Comparison of ENCODE assay signal across 20 mouse cellular contexts in genomic region chr3:144252109-144252508, GRCm38 (mm10). TPM values are rescaled to one million over a fixed set of nuclear protein-coding genes. Genes with fewer than 3 reads are reported as not detected.
DNase-seq lines count a peak whose midpoint lies in the region; ATAC-seq and TF ChIP-seq lines count a peak whose summit lies in the region.
"Had no signal": no experiment of that assay in that cellular context is flagged by ENCODE, and none has a peak within 500 bp of the region (broad histone marks: within the 10 kb centered on the region; RNA-seq: fewer than 3 reads in every experiment).

No protein-coding gene starts in this region.

- H3K4me2 ChIP-seq in heart, embryonic 16.5 days (ENCODE audit: low read depth, low read length), result no peak overlapping the region
- no peak overlapping the region for H3K4me2 ChIP-seq in heart, embryonic 11.5 days
- no peak overlapping the region for H3K4me2 ChIP-seq in CH12.LX (ENCODE audit: insufficient read depth, low read depth, poor library complexity, severe bottlenecking)
- H3K4me2 ChIP-seq in forebrain, embryonic 16.5 days (ENCODE audit: low read length), result no peak overlapping the region

- H3K4me3 ChIP-seq in heart, embryonic 16.5 days (ENCODE audit: low read length), result no peak overlapping the region
- no peak overlapping the region for H3K4me3 ChIP-seq in heart, embryonic 11.5 days (ENCODE audit: low read depth, low read length)
- H3K4me3 ChIP-seq in thymus, adult 2 months (ENCODE audit: control insufficient read depth, insufficient read depth, low read length), result no peak overlapping the region
- H3K4me3 ChIP-seq in CH12.LX (replicated peaks in 1 of 3; ENCODE audit: low read depth in 2 of 3, low read length in 2 of 3, poor library complexity in 1 of 3), result no peak overlapping the region
- no peak overlapping the region for H3K4me3 ChIP-seq in forebrain, embryonic 16.5 days (replicated peaks; ENCODE audit: low read length)

- no peaks in the 10 kb centered on the region for H3K36me3 ChIP-seq in heart, embryonic 16.5 days (ENCODE audit: control insufficient read depth, insufficient read depth)
- H3K36me3 ChIP-seq in heart, embryonic 11.5 days (ENCODE audit: control insufficient read depth, insufficient read depth, low read length), result no peaks in the 10 kb centered on the region
- H3K36me3 ChIP-seq in thymus, adult 2 months (ENCODE audit: control insufficient read depth, insufficient read depth, low read length), result no peaks in the 10 kb centered on the region
- H3K36me3 ChIP-seq in CH12.LX (replicated peaks in 1 of 2; ENCODE audit: control insufficient read depth in 1 of 2, insufficient read depth in 1 of 2, low read length in 1 of 2), result no peaks in the 10 kb centered on the region
- H3K36me3 ChIP-seq in forebrain, embryonic 16.5 days (ENCODE audit: control insufficient read depth, insufficient read depth), result no peaks in the 10 kb centered on the region
- H3K36me3 ChIP-seq: G1E had no signal

- DNase-seq in thymus, adult 2 months, result peak; percentile 18
- DNase-seq in thymus, postnatal 36 days, result no peak
- peak; percentile 56 for DNase-seq in thymus, postnatal 0 days (ENCODE audit: low spot score)
- no peak for DNase-seq in thymus, postnatal 14 days
- DNase-seq in CH12.LX (ENCODE audit: extremely low read depth), result no peak
- DNase-seq: adrenal gland, adult 2 months; adrenal gland, adult 8-10 months; adrenal gland, postnatal 10 days; adrenal gland, postnatal 14 days; adrenal gland, postnatal 25 days; adrenal gland, postnatal 36 days; B cell, adult 2 months; cerebellum, adult 11 months; cerebellum, adult 11-12 months; cerebellum, adult 18-20 months had no signal

- in situ Hi-C loops in CH12.LX (cut with MboI; ENCODE audit: low pct_ligation_motif_present, low pct_unique_long_range_greater_than_20kb, low sequenced_read_pairs), result no loop called here

- H3K4me1 ChIP-seq in heart, embryonic 16.5 days (ENCODE audit: control insufficient read depth, insufficient read depth, low read length), result no peaks in the 10 kb centered on the region
- H3K4me1 ChIP-seq in heart, embryonic 11.5 days (ENCODE audit: control insufficient read depth, insufficient read depth, low read length), result no peaks in the 10 kb centered on the region
- peaks cover 20% of the 10 kb centered on the region for H3K4me1 ChIP-seq in thymus, adult 2 months (replicated peaks; ENCODE audit: control insufficient read depth, insufficient read depth, low read length)
- H3K4me1 ChIP-seq in CH12.LX (ENCODE audit: control insufficient read depth in 1 of 2, insufficient read depth in 2 of 2), result peaks cover 2 to 8% of the 10 kb centered on the region in 2 experiments; a peak in 2 of 4 replicates
- H3K4me1 ChIP-seq in forebrain, embryonic 16.5 days (replicated peaks; ENCODE audit: control insufficient read depth, insufficient read depth, low read length), result peaks cover 3% of the 10 kb centered on the region; the same call in 1 of the 2 replicates

- H3K9ac ChIP-seq in heart, embryonic 16.5 days (ENCODE audit: low read length), result no peak overlapping the region
- H3K9ac ChIP-seq in heart, embryonic 11.5 days (ENCODE audit: low read depth, low read length), result no peak overlapping the region
- H3K9ac ChIP-seq in CH12.LX (ENCODE audit: insufficient read depth, low read depth), result no peak overlapping the region
- H3K9ac ChIP-seq in forebrain, embryonic 16.5 days (replicated peaks; ENCODE audit: low read depth, low read length), result no peak overlapping the region

- no peak overlapping the region for H3K27ac ChIP-seq in heart, embryonic 16.5 days (ENCODE audit: low read length)
- no peak overlapping the region for H3K27ac ChIP-seq in heart, embryonic 11.5 days (ENCODE audit: low read depth, low read length)
- no peak overlapping the region for H3K27ac ChIP-seq in thymus, adult 2 months (ENCODE audit: control insufficient read depth, insufficient read depth, low read length)
- no peak overlapping the region for H3K27ac ChIP-seq in CH12.LX (ENCODE audit: insufficient read depth, low read depth)
- H3K27ac ChIP-seq in forebrain, embryonic 16.5 days (ENCODE audit: low read length), result no peak overlapping the region

- no peaks in the 10 kb centered on the region for H3K27me3 ChIP-seq in heart, embryonic 16.5 days (ENCODE audit: control insufficient read depth, insufficient read depth, low read length)
- no peaks in the 10 kb centered on the region for H3K27me3 ChIP-seq in heart, embryonic 11.5 days (ENCODE audit: control insufficient read depth, insufficient read depth, low read length)
- H3K27me3 ChIP-seq in thymus, adult 2 months (ENCODE audit: control insufficient read depth, insufficient read depth, low read length), result no peaks in the 10 kb centered on the region
- H3K27me3 ChIP-seq in CH12.LX (replicated peaks), result no peaks in the 10 kb centered on the region
- H3K27me3 ChIP-seq in forebrain, embryonic 16.5 days (replicated peaks; ENCODE audit: control insufficient read depth, insufficient read depth, low read length), result no peaks in the 10 kb centered on the region
- H3K27me3 ChIP-seq: Patski had no signal

- TF ChIP-seq POLR2A in thymus, adult 2 months (IDR thresholded peaks at IDR 0.05; ENCODE audit: control insufficient read depth, extremely low read depth, insufficient read depth, low read length, poor library complexity), result no peak
- no peak for TF ChIP-seq POLR2A in CH12.LX (IDR thresholded peaks at IDR 0.05; ENCODE audit: low read depth, low read length)

- no peak for TF ChIP-seq RAD21 in CH12.LX (IDR thresholded peaks at IDR 0.05; ENCODE audit: low read depth, low read length)

- TF ChIP-seq CTCF in thymus, adult 2 months (IDR thresholded peaks at IDR 0.05; ENCODE audit: borderline replicate concordance, control insufficient read depth, extremely low read depth, insufficient read depth, low read length, poor library complexity), result no peak
- TF ChIP-seq CTCF in CH12.LX (conservative IDR thresholded peaks at IDR 0.05 in 1 of 2, IDR thresholded peaks at IDR 0.05 in 1 of 2; ENCODE audit: low read depth in 2 of 2, low read length in 2 of 2), result no peak

- H3K79me2 ChIP-seq in CH12.LX (replicated peaks; ENCODE audit: control insufficient read depth, extremely low read depth, insufficient read depth, poor library complexity, severe bottlenecking), result no peaks in the 10 kb centered on the region

- dilution Hi-C loops in CH12.LX (cut with MboI; ENCODE audit: extremely low pct_ligation_motif_present, extremely low pct_unique_long_range_greater_than_20kb, low sequenced_read_pairs), result no loop called here

- no peaks in the 10 kb centered on the region for H3K9me3 ChIP-seq in heart, embryonic 16.5 days (replicated peaks; ENCODE audit: control insufficient read depth, low read length)
- no peaks in the 10 kb centered on the region for H3K9me3 ChIP-seq in heart, embryonic 11.5 days (replicated peaks; ENCODE audit: control insufficient read depth, low read length)
- H3K9me3 ChIP-seq in CH12.LX (replicated peaks; ENCODE audit: low read length), result no peaks in the 10 kb centered on the region
- no peaks in the 10 kb centered on the region for H3K9me3 ChIP-seq in forebrain, embryonic 16.5 days (ENCODE audit: control insufficient read depth, low read length)

- no peak for TF ChIP-seq EP300 in CH12.LX (IDR thresholded peaks at IDR 0.05; ENCODE audit: low read length)

- peak; percentile 32; the same call in 1 of the 2 replicates for ATAC-seq in heart, embryonic 16.5 days (replicated peaks; ENCODE audit: extremely low read depth, insufficient read depth, low FRiP score)
- ATAC-seq in heart, embryonic 11.5 days (replicated peaks; ENCODE audit: insufficient number of reproducible peaks, low FRiP score, low TSS enrichment), result no peak
- ATAC-seq in forebrain, embryonic 16.5 days, result no peak
- ATAC-seq: Patski had no signal

- WGBS in heart, embryonic 16.5 days, result 75% methylated on average over 4 of the region's 4 CpGs
- 77% methylated on average over 4 of the region's 4 CpGs for WGBS in heart, embryonic 11.5 days (ENCODE audit: insufficient replicate concordance)
- 26% methylated on average over 4 of the region's 4 CpGs for WGBS in thymus, adult 2 months
- WGBS in forebrain, embryonic 16.5 days, result 87% methylated on average over 4 of the region's 4 CpGs

TF ChIP-seq in CH12.LX, 34 proteins besides CTCF, POLR2A, EP300 and RAD21:
- no peak for TF ChIP-seq ETS1 (conservative IDR thresholded peaks at IDR 0.05; ENCODE audit: low read depth, low read length)
- no peak for TF ChIP-seq MYC (IDR thresholded peaks at IDR 0.05; ENCODE audit: low read depth, low read length)
- no peak for TF ChIP-seq ZC3H11A (IDR thresholded peaks at IDR 0.05; ENCODE audit: low read depth, low read length)
- no peak for TF ChIP-seq MXI1 (IDR thresholded peaks at IDR 0.05; ENCODE audit: low read depth, low read length)
- peak; percentile 66 for TF ChIP-seq MAX (IDR thresholded peaks at IDR 0.05; ENCODE audit: low read length)
- TF ChIP-seq HCFC1 (IDR thresholded peaks at IDR 0.05; ENCODE audit: low read depth, low read length), result no peak

RNA-seq across cellular contexts. Expression of gene Lmo4, which starts 47.1 kb away (rescaled TPM):
- 45.3 and 46.8 TPM in 2 replicates for polyA plus RNA-seq in heart, embryonic 16.5 days (2015; fragmentation: Nextera tagmentation; extraction: Ambion mirVana)
- polyA plus RNA-seq in heart, embryonic 11.5 days (2014; fragmentation: Nextera tagmentation; extraction: Ambion mirVana), result 53.4 and 54.4 TPM in 2 replicates
- polyA plus RNA-seq in thymus, adult 2 months (2012; rRNA removed), result 99.1 and 106 TPM in 2 replicates
- 39.6 and 43.4 TPM in 2 replicates for polyA plus RNA-seq in thymus, postnatal 0 days (2015; fragmentation: Nextera tagmentation; extraction: Ambion mirVana)
- total RNA-seq in CH12.LX (2012; rRNA removed) (34.5 and 46.3 TPM in 2 replicates), CH12.LX (2014; rRNA removed) (51.1 and 57.6 TPM in 2 replicates)
- polyA plus RNA-seq in CH12.LX (2012; ENCODE audit: insufficient read length, low read depth), result 51.5 and 64.0 TPM in 2 replicates
- 163 and 186 TPM in 2 replicates for polyA plus RNA-seq in forebrain, embryonic 16.5 days (2015; fragmentation: Nextera tagmentation; extraction: Ambion mirVana)

Comparison
In these comparisons a context has a peak if more than half of its experiments do, and no peak if none do; other contexts are left out.
1. DNase-seq: peak in thymus, adult 2 months (single experiment) and thymus, postnatal 0 days (single experiment); none in thymus, postnatal 36 days (0 of 2), thymus, postnatal 14 days (single experiment) and CH12.LX (single experiment).